Mouse (Mus musculus) kidney, postnatal 0 days (tissue): ENCODE measurements around the gene St7. TPM values are rescaled to one million over a fixed set of nuclear protein-coding genes. Genes with fewer than 3 reads are reported as not detected.

ENCODE experiments used
- ATAC-seq: fragments of 200-750 bp; cut with Nextera tagmentation; replicated peaks from 2 replicates; pipeline ENCODE4 v1.8.0; 2017; ENCODE audit warnings: low read depth, moderate number of reproducible peaks, moderate TSS enrichment, moderate library complexity; ENCODE audit not compliant: low FRiP score
- DNase-seq: peaks from one replicate; pipeline ENCODE4 v3.0.0-alpha.2; 2016; ENCODE audit warnings: low spot score
- H3K27ac ChIP-seq: fragments of 300-500 bp; sonication (generic); 2 replicates; pipeline ENCODE4 v1.5.1; 2014; ENCODE audit warnings: mild to moderate bottlenecking
- H3K27me3 ChIP-seq: fragments of 300-500 bp; sonication (generic); 2 replicates; pipeline ENCODE4 v1.6.1; 2014; ENCODE audit warnings: low read length, mixed read lengths; ENCODE audit not compliant: insufficient read depth
- H3K36me3 ChIP-seq: fragments of 300-500 bp; sonication (generic); 2 replicates; pipeline ENCODE4 v1.6.1; 2014; ENCODE audit warnings: low read length, mixed read lengths; ENCODE audit not compliant: insufficient read depth
- H3K4me1 ChIP-seq: fragments of 300-500 bp; sonication (generic); replicated peaks from 2 replicates; pipeline ENCODE4 v1.6.1; 2014; ENCODE audit warnings: antibody characterized with exemption, low read length, mixed read lengths; ENCODE audit not compliant: insufficient read depth
- H3K4me2 ChIP-seq: fragments of 300-500 bp; sonication (generic); 2 replicates; pipeline ENCODE4 v1.6.1; 2014; ENCODE audit warnings: mild to moderate bottlenecking, low read length, moderate library complexity, mixed read lengths
- H3K4me3 ChIP-seq: fragments of 300-500 bp; sonication (generic); replicated peaks from 2 replicates; pipeline ENCODE4 v1.5.1; 2014; ENCODE audit warnings: low read depth, low read length
- H3K9ac ChIP-seq: fragments of 300-500 bp; sonication (generic); 2 replicates; pipeline ENCODE4 v1.6.1; 2014; ENCODE audit warnings: low read depth, low read length
- H3K9me3 ChIP-seq: fragments of 300-500 bp; sonication (generic); replicated peaks from 2 replicates; pipeline ENCODE4 v1.6.1; 2016; ENCODE audit warnings: low read length, inconsistent platforms, mixed read lengths
- CTCF ChIP-seq: IDR thresholded peaks from 2 replicates; pipeline ENCODE4 v1.5.1; 2016; ENCODE audit warnings: antibody characterized with exemption, low read depth, mild to moderate bottlenecking, moderate library complexity
- WGBS: fragments of 180-500 bp; shearing (Covaris S2); extraction: QIAGEN DNeasy Blood & Tissue Kit; methylation state at CpG from one replicate; pipeline ENCODE4 v1.1.7; 2014; 5-methylcytosine and 5-hydroxymethylcytosine counted together
- polyA plus RNA-seq: library from polyadenylated mRNA; unstranded; fragments of >200 nt; fragmentation: Nextera tagmentation; extraction: Ambion mirVana; gene quantifications from 2 replicates; pipeline ENCODE4 v1.2.1, GENCODE M21; 2015

Gene St7
- polyA plus RNA-seq, 1 experiment from 2014 or later = 18.4 TPM

GRCm38 (mm10) chr6:17977165-17977564, 284.4 kb downstream of the St7 start:
- no peak for TF ChIP-seq CTCF
- WGBS = 44% methylated on average over 1 of the region's 1 CpGs
- no peak overlapping the region for H3K4me3 ChIP-seq
- H3K4me2 ChIP-seq = no peak overlapping the region
- H3K27ac ChIP-seq = no peak overlapping the region
- H3K9ac ChIP-seq = no peak overlapping the region
- H3K4me1 ChIP-seq = no peaks in the 10 kb centered on the region
- no peaks in the 10 kb centered on the region for H3K9me3 ChIP-seq
- no peaks in the 10 kb centered on the region for H3K27me3 ChIP-seq
- DNase-seq = no peak
- H3K36me3 ChIP-seq = no peaks in the 10 kb centered on the region
- no peak for ATAC-seq

- Histone ChIP-seq H3K9ac (no peak overlapping the region), H3K4me2 (no peak overlapping the region), H3K27ac (no peak overlapping the region), H3K4me3 (no peak overlapping the region), H3K9me3 (no peaks in the 10 kb centered on the region), H3K4me1 (no peaks in the 10 kb centered on the region), H3K27me3 (no peaks in the 10 kb centered on the region), H3K36me3 (no peaks in the 10 kb centered on the region)
- DNase-seq = no peak
- no peak for ATAC-seq
- TF ChIP-seq CTCF = no peak
- 84% methylated on average over 5 of the region's 5 CpGs for WGBS
Observed at GRCm38 (mm10) chr6:17978324-17978723, 285.6 kb downstream of the St7 start.

GRCm38 (mm10) chr6:17978881-17979280, 286.1 kb downstream of the St7 start:
- no peak overlapping the region for H3K9ac ChIP-seq
- H3K27ac ChIP-seq = no peak overlapping the region
- H3K4me1 ChIP-seq = no peaks in the 10 kb centered on the region
- no peak overlapping the region for H3K4me3 ChIP-seq
- H3K4me2 ChIP-seq = no peak overlapping the region
- 80% methylated on average over 3 of the region's 3 CpGs for WGBS
- no peaks in the 10 kb centered on the region for H3K9me3 ChIP-seq
- ATAC-seq = no peak
- no peaks in the 10 kb centered on the region for H3K27me3 ChIP-seq
- no peak for TF ChIP-seq CTCF
- no peak for DNase-seq
- H3K36me3 ChIP-seq = no peaks in the 10 kb centered on the region

DNA sequence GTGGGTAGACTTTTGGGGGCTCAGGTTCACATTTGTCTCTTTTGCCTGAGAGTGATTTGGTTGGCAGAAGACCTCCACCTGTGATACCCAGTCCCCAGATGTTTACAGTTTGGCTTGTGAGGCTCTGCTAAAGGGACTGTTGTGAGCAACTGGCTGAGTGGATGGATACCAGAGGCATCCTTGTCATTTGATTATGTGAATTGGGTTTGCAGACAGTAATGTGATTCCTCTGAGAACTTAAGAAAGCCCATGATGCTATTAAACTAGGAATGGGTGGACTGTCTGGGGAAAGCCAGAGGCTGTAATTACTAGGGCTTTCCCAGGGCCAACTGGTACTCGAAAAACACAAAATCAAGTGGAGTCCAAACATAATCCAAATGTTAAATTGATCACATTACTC, 286.6 kb downstream of the St7 start:
- no peak for DNase-seq
- Histone ChIP-seq H3K9me3 (no peaks in the 10 kb centered on the region), H3K4me3 (no peak overlapping the region), H3K4me2 (no peak overlapping the region), H3K4me1 (no peaks in the 10 kb centered on the region), H3K36me3 (no peaks in the 10 kb centered on the region), H3K9ac (no peak overlapping the region), H3K27me3 (no peaks in the 10 kb centered on the region), H3K27ac (no peak overlapping the region)
- no peak for TF ChIP-seq CTCF
- 90% methylated on average over 1 of the region's 1 CpGs for WGBS
- ATAC-seq = no peak

GRCm38 (mm10) chr6:17990173-17991028, 297.7 kb downstream of the St7 start:
- H3K4me1 ChIP-seq = no peaks in the 10 kb centered on the region
- H3K4me2 ChIP-seq = no peak overlapping the region
- DNase-seq (no peak), ATAC-seq (no peak)
- no peaks in the 10 kb centered on the region for H3K27me3 ChIP-seq
- H3K4me3 ChIP-seq = no peak overlapping the region
- 88% methylated on average over 9 of the region's 9 CpGs for whole genome bisulfite sequencing
- H3K9ac ChIP-seq = no peak overlapping the region
- H3K9me3 ChIP-seq = no peaks in the 10 kb centered on the region
- TF ChIP-seq CTCF = no peak
- H3K27ac ChIP-seq = no peak overlapping the region
- H3K36me3 ChIP-seq = no peaks in the 10 kb centered on the region

DNA sequence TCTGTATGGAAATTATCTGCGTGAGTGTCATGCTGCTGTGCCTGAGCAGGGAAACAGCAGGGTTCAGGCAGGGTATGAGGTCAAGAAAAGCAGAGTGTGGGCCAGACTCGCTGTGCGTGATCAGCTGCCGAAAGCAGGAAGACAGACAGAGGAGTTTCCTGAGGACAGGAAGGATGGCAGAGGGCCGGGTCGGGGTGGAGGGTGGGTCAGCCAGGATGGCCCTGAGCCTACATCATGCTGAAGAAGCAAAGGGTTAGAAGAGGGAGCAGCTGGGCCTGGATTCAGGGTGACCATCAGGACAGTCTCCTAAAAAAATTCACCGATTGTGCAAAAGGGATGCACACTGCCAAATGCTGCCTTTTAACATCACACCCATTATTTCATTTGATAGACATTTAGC, 298.9 kb downstream of the St7 start:
- Histone ChIP-seq H3K9ac (no peak overlapping the region), H3K4me2 (no peak overlapping the region), H3K36me3 (no peaks in the 10 kb centered on the region), H3K9me3 (no peaks in the 10 kb centered on the region), H3K27me3 (no peaks in the 10 kb centered on the region), H3K4me3 (no peak overlapping the region), H3K27ac (no peak overlapping the region), H3K4me1 (no peaks in the 10 kb centered on the region)
- ATAC-seq (no peak), DNase-seq (no peak)
- 61% methylated on average over 7 of the region's 7 CpGs for WGBS
- no peak for TF ChIP-seq CTCF

Other genes starting within 250 kb of the St7 start
- 17.6 and 17.9 TPM in 2 replicates for gene Met, start 229.1 kb upstream of the St7 start, polyA plus RNA-seq
- 218 and 225 TPM in 2 replicates for gene Capza2, start 56.7 kb upstream of the St7 start, polyA plus RNA-seq